In genomic region chr5:110434816-110435215, GRCm38 (mm10) we compare ENCODE assay signal across 13 mouse cellular contexts. TPM values are rescaled to one million over a fixed set of nuclear protein-coding genes. Genes with fewer than 3 reads are reported as not detected.
DNase-seq lines count a peak whose midpoint lies in the region; ATAC-seq and TF ChIP-seq lines count a peak whose summit lies in the region.
"Had no signal": no experiment of that assay in that cellular context is flagged by ENCODE, and none has a peak within 500 bp of the region (broad histone marks: within the 10 kb centered on the region; RNA-seq: fewer than 3 reads in every experiment).

No protein-coding gene starts in this region.

- peaks cover 34% of the 10 kb centered on the region for H3K36me3 ChIP-seq in forebrain, embryonic 13.5 days (ENCODE audit: poor library complexity, severe bottlenecking)
- peaks cover 31% of the 10 kb centered on the region for H3K36me3 ChIP-seq in forebrain, embryonic 10.5 days (replicated peaks)
- H3K36me3 ChIP-seq in midbrain, embryonic 11.5 days (ENCODE audit: control insufficient read depth, insufficient read depth, low read length), result no peaks in the 10 kb centered on the region
- peaks cover 13% of the 10 kb centered on the region for H3K36me3 ChIP-seq in midbrain, embryonic 16.5 days (ENCODE audit: control insufficient read depth, insufficient read depth, low read length)
- peaks cover 26% of the 10 kb centered on the region for H3K36me3 ChIP-seq in forebrain, embryonic 14.5 days (ENCODE audit: control insufficient read depth, insufficient read depth, low read length)
- peaks cover 17% of the 10 kb centered on the region; the same call in 1 of the 2 replicates for H3K36me3 ChIP-seq in stomach, postnatal 0 days (ENCODE audit: control insufficient read depth, insufficient read depth, low read length)

- peak; percentile 69 for ATAC-seq in forebrain, embryonic 13.5 days
- no peak for ATAC-seq in midbrain, embryonic 11.5 days (ENCODE audit: low FRiP score)
- ATAC-seq in midbrain, embryonic 16.5 days, result no peak
- ATAC-seq in forebrain, embryonic 14.5 days, result peak; percentile 65
- ATAC-seq in stomach, postnatal 0 days (ENCODE audit: low FRiP score, low TSS enrichment), result no peak

- no peaks in the 10 kb centered on the region for H3K27me3 ChIP-seq in forebrain, embryonic 13.5 days
- H3K27me3 ChIP-seq in forebrain, embryonic 10.5 days (ENCODE audit: poor library complexity, severe bottlenecking), result no peaks in the 10 kb centered on the region
- H3K27me3 ChIP-seq in midbrain, embryonic 11.5 days (ENCODE audit: control insufficient read depth, insufficient read depth, low read length), result no peaks in the 10 kb centered on the region
- no peaks in the 10 kb centered on the region for H3K27me3 ChIP-seq in midbrain, embryonic 16.5 days (ENCODE audit: control insufficient read depth, insufficient read depth, low read depth, low read length)
- no peaks in the 10 kb centered on the region for H3K27me3 ChIP-seq in forebrain, embryonic 14.5 days (replicated peaks; ENCODE audit: control insufficient read depth, insufficient read depth, low read length)
- no peaks in the 10 kb centered on the region for H3K27me3 ChIP-seq in stomach, postnatal 0 days (ENCODE audit: control insufficient read depth, insufficient read depth, low read length)
- H3K27me3 ChIP-seq: liver, embryonic 13.5 days had no signal

- TF ChIP-seq EP300 in stomach, postnatal 0 days (optimal IDR thresholded peaks at IDR 0.05), result no peak

- DNase-seq in forebrain, embryonic 10.5 days (ENCODE audit: extremely low spot score, low spot score), result no peak
- peak; percentile 84 for DNase-seq in midbrain, embryonic 11.5 days (ENCODE audit: low spot score, missing footprints)
- DNase-seq in forebrain, embryonic 14.5 days (ENCODE audit: low spot score), result peak; percentile 68
- no peak for DNase-seq in stomach, postnatal 0 days (ENCODE audit: low spot score)
- no peak for DNase-seq in right cerebral cortex, postnatal 4 days
- DNase-seq in right cerebral cortex, postnatal 25 days, result no peak
- DNase-seq: cerebellum, adult 18-20 months; gastrocnemius, postnatal 14 days; kidney, adult 18-20 months; liver, embryonic 13.5 days; thymus, postnatal 25 days had no signal

- H3K4me3 ChIP-seq in forebrain, embryonic 13.5 days, result no peak overlapping the region
- H3K4me3 ChIP-seq in forebrain, embryonic 10.5 days, result no peak overlapping the region
- no peak overlapping the region for H3K4me3 ChIP-seq in midbrain, embryonic 11.5 days (ENCODE audit: low read depth, low read length)
- no peak overlapping the region for H3K4me3 ChIP-seq in midbrain, embryonic 16.5 days (ENCODE audit: low read depth, low read length)
- no peak overlapping the region for H3K4me3 ChIP-seq in forebrain, embryonic 14.5 days (ENCODE audit: low read depth, low read length)
- no peak overlapping the region for H3K4me3 ChIP-seq in stomach, postnatal 0 days (ENCODE audit: low read depth, low read length)
- H3K4me3 ChIP-seq: liver, embryonic 13.5 days had no signal

- peak; percentile 73 for TF ChIP-seq CTCF in stomach, postnatal 0 days (IDR thresholded peaks at IDR 0.05; ENCODE audit: low read depth)

- H3K9me3 ChIP-seq in forebrain, embryonic 13.5 days (replicated peaks), result no peaks in the 10 kb centered on the region
- no peaks in the 10 kb centered on the region for H3K9me3 ChIP-seq in forebrain, embryonic 10.5 days
- H3K9me3 ChIP-seq in midbrain, embryonic 11.5 days (ENCODE audit: control insufficient read depth, low read length), result no peaks in the 10 kb centered on the region
- no peaks in the 10 kb centered on the region for H3K9me3 ChIP-seq in midbrain, embryonic 16.5 days (replicated peaks; ENCODE audit: control insufficient read depth, low read length, poor library complexity, severe bottlenecking)
- H3K9me3 ChIP-seq in forebrain, embryonic 14.5 days (replicated peaks; ENCODE audit: control insufficient read depth, low read length), result no peaks in the 10 kb centered on the region
- no peaks in the 10 kb centered on the region for H3K9me3 ChIP-seq in stomach, postnatal 0 days (ENCODE audit: control insufficient read depth, low read length)
- H3K9me3 ChIP-seq: liver, embryonic 13.5 days had no signal

- H3K4me2 ChIP-seq in forebrain, embryonic 13.5 days, result no peak overlapping the region
- no peak overlapping the region for H3K4me2 ChIP-seq in midbrain, embryonic 11.5 days
- H3K4me2 ChIP-seq in midbrain, embryonic 16.5 days (ENCODE audit: low read length), result no peak overlapping the region
- no peak overlapping the region for H3K4me2 ChIP-seq in forebrain, embryonic 14.5 days (ENCODE audit: low read length)
- H3K4me2 ChIP-seq in stomach, postnatal 0 days (replicated peaks; ENCODE audit: low read depth), result no peak overlapping the region
- H3K4me2 ChIP-seq: liver, embryonic 13.5 days had no signal

- peaks cover 42% of the 10 kb centered on the region for H3K4me1 ChIP-seq in forebrain, embryonic 13.5 days
- H3K4me1 ChIP-seq in forebrain, embryonic 10.5 days, result peaks cover 49% of the 10 kb centered on the region
- no peaks in the 10 kb centered on the region for H3K4me1 ChIP-seq in midbrain, embryonic 11.5 days (ENCODE audit: control insufficient read depth, insufficient read depth, low read length)
- no peaks in the 10 kb centered on the region for H3K4me1 ChIP-seq in midbrain, embryonic 16.5 days (ENCODE audit: control insufficient read depth, insufficient read depth, low read length)
- peaks cover 5% of the 10 kb centered on the region; the same call in 1 of the 2 replicates for H3K4me1 ChIP-seq in forebrain, embryonic 14.5 days (ENCODE audit: control insufficient read depth, insufficient read depth, low read length)
- no peaks in the 10 kb centered on the region for H3K4me1 ChIP-seq in stomach, postnatal 0 days (replicated peaks; ENCODE audit: control insufficient read depth, insufficient read depth)

- H3K9ac ChIP-seq in forebrain, embryonic 13.5 days, result no peak overlapping the region
- no peak overlapping the region for H3K9ac ChIP-seq in midbrain, embryonic 11.5 days (ENCODE audit: low read length)
- H3K9ac ChIP-seq in midbrain, embryonic 16.5 days (ENCODE audit: low read depth, low read length), result no peak overlapping the region
- no peak overlapping the region for H3K9ac ChIP-seq in forebrain, embryonic 14.5 days (ENCODE audit: low read length)
- H3K9ac ChIP-seq in stomach, postnatal 0 days (ENCODE audit: low read length), result no peak overlapping the region
- H3K9ac ChIP-seq: liver, embryonic 13.5 days had no signal

- H3K27ac ChIP-seq in forebrain, embryonic 13.5 days, result no peak overlapping the region
- H3K27ac ChIP-seq in forebrain, embryonic 10.5 days, result no peak overlapping the region
- no peak overlapping the region for H3K27ac ChIP-seq in midbrain, embryonic 11.5 days (ENCODE audit: low read depth, low read length)
- no peak overlapping the region for H3K27ac ChIP-seq in midbrain, embryonic 16.5 days (ENCODE audit: low read length)
- H3K27ac ChIP-seq in forebrain, embryonic 14.5 days (ENCODE audit: low read depth, low read length), result no peak overlapping the region
- H3K27ac ChIP-seq in stomach, postnatal 0 days (replicated peaks), result no peak overlapping the region
- H3K27ac ChIP-seq: liver, embryonic 13.5 days had no signal

RNA-seq across cellular contexts. Expression of gene Fbrsl1, which starts 13.5 kb away (rescaled TPM):
- polyA plus RNA-seq in forebrain, embryonic 13.5 days (2015; fragmentation: Nextera tagmentation; extraction: Ambion mirVana), result 22.8 and 23.3 TPM in 2 replicates
- 19.6 and 20.5 TPM in 2 replicates for polyA plus RNA-seq in forebrain, embryonic 10.5 days (2016; fragmentation: Nextera tagmentation; extraction: Ambion mirVana)
- 11.3 and 14.9 TPM in 2 replicates for polyA plus RNA-seq in midbrain, embryonic 11.5 days (2014; fragmentation: Nextera tagmentation; extraction: Ambion mirVana)
- polyA plus RNA-seq in midbrain, embryonic 16.5 days (2015; fragmentation: Nextera tagmentation; extraction: Ambion mirVana), result 12.3 and 16.3 TPM in 2 replicates
- polyA plus RNA-seq in forebrain, embryonic 14.5 days (2014; fragmentation: Nextera tagmentation; extraction: Ambion mirVana), result 15.0 and 19.8 TPM in 2 replicates
- polyA plus RNA-seq in stomach, postnatal 0 days (2015; fragmentation: Nextera tagmentation; extraction: Ambion mirVana), result 6.2 and 6.4 TPM in 2 replicates

Comparison
In these comparisons a context has a peak if more than half of its experiments do, and no peak if none do; other contexts are left out.
1. DNase-seq: peak in midbrain, embryonic 11.5 days (single experiment) and forebrain, embryonic 14.5 days (single experiment); none in forebrain, embryonic 10.5 days (single experiment), stomach, postnatal 0 days (single experiment), right cerebral cortex, postnatal 4 days (single experiment) and right cerebral cortex, postnatal 25 days (single experiment).
2. ATAC-seq: peak in forebrain, embryonic 13.5 days (single experiment) and forebrain, embryonic 14.5 days (single experiment); none in midbrain, embryonic 11.5 days (single experiment), midbrain, embryonic 16.5 days (single experiment) and stomach, postnatal 0 days (single experiment).